Mouse (Mus musculus) heart, postnatal 0 days (tissue): ENCODE results near the gene Samd7. TPM values are rescaled to one million over a fixed set of nuclear protein-coding genes. Genes with fewer than 3 reads are reported as not detected.
A peak's percentile ranks its signal among the peaks of the same experiment; 100 is the strongest.

ENCODE experiments used
- ATAC-seq: fragments of 200-750 bp; cut with Nextera tagmentation; 2 replicates; pipeline ENCODE4 v1.8.0; 2017; ENCODE audit warnings: low read depth, moderate number of reproducible peaks, moderate library complexity; ENCODE audit not compliant: insufficient read depth
- DNase-seq: peaks from one replicate; pipeline ENCODE4 v3.0.0-alpha.2; 2016; ENCODE audit warnings: low spot score
- H3K27ac ChIP-seq: fragments of 300-500 bp; sonication (generic); 2 replicates; pipeline ENCODE4 v1.5.1; 2014; ENCODE audit warnings: low read depth, mild to moderate bottlenecking
- H3K27me3 ChIP-seq: fragments of 300-500 bp; sonication (generic); 2 replicates; pipeline ENCODE4 v1.6.1; 2014; ENCODE audit warnings: low read length, mixed read lengths; ENCODE audit not compliant: control insufficient read depth, insufficient read depth
- H3K36me3 ChIP-seq: fragments of 300-500 bp; sonication (generic); replicated peaks from 2 replicates; pipeline ENCODE4 v1.6.1; 2014; ENCODE audit warnings: low read length, mixed read lengths; ENCODE audit not compliant: control insufficient read depth, insufficient read depth
- H3K4me1 ChIP-seq: fragments of 300-500 bp; sonication (generic); 2 replicates; pipeline ENCODE4 v1.6.1; 2014; ENCODE audit warnings: antibody characterized with exemption; ENCODE audit not compliant: control insufficient read depth, insufficient read depth
- H3K4me2 ChIP-seq: fragments of 300-500 bp; sonication (generic); 2 replicates; pipeline ENCODE4 v1.6.1; 2014; ENCODE audit warnings: low read depth, mild to moderate bottlenecking, low read length, moderate library complexity
- H3K4me3 ChIP-seq: fragments of 300-500 bp; sonication (generic); 2 replicates; pipeline ENCODE4 v1.5.1; 2014; ENCODE audit warnings: low read depth, low read length
- H3K9ac ChIP-seq: fragments of 300-500 bp; sonication (generic); replicated peaks from 2 replicates; pipeline ENCODE4 v1.6.1; 2014; ENCODE audit warnings: low read depth, low read length, mixed read lengths
- H3K9me3 ChIP-seq: fragments of 300-500 bp; sonication (generic); replicated peaks from 2 replicates; pipeline ENCODE4 v1.6.1; 2016; ENCODE audit warnings: low read length; ENCODE audit not compliant: control insufficient read depth
- CTCF ChIP-seq: IDR thresholded peaks from 2 replicates; pipeline ENCODE4 v1.5.1; 2016; ENCODE audit warnings: antibody characterized with exemption, control low read depth, low read depth
- EP300 ChIP-seq: IDR thresholded peaks from 2 replicates; pipeline ENCODE4 v1.6.1; 2016; ENCODE audit warnings: antibody characterized with exemption, low read depth
- WGBS: fragments of 180-500 bp; shearing (Covaris S2); extraction: QIAGEN DNeasy Blood & Tissue Kit; methylation state at CpG from one replicate; pipeline ENCODE4 v1.1.7; 2014; 5-methylcytosine and 5-hydroxymethylcytosine counted together
- polyA plus RNA-seq: library from polyadenylated mRNA; unstranded; fragments of >200 nt; fragmentation: Nextera tagmentation; extraction: Ambion mirVana; gene quantifications from 2 replicates; pipeline ENCODE4 v1.2.1, GENCODE M21; 2015
- total RNA-seq: library from RNA; depleted of rRNA; stranded (reverse); fragments of >200 nt; gene quantifications from 2 replicates; pipeline ENCODE4 v1.2.3, GENCODE M21; 2014; ENCODE audit warnings: low replicate concordance

Samd7 gene
- total and polyA plus RNA-seq, 2 experiments from 2014 or later, result not detected

- WGBS, result 48% methylated on average over 4 of the region's 4 CpGs
- Histone ChIP-seq H3K4me1 (no peaks in the 10 kb centered on the region), H3K36me3 (no peaks in the 10 kb centered on the region), H3K9ac (no peak overlapping the region), H3K27me3 (no peaks in the 10 kb centered on the region), H3K4me2 (no peak overlapping the region), H3K9me3 (no peaks in the 10 kb centered on the region), H3K27ac (no peak overlapping the region), H3K4me3 (no peak overlapping the region)
- TF ChIP-seq EP300 (no peak), CTCF (no peak)
- DNase-seq, result no peak
- no peak for ATAC-seq
Measured at GRCm38 (mm10) chr3:30706614-30707276, 39.3 kb upstream of the Samd7 start.

GRCm38 (mm10) chr3:30710191-30710590, 35.9 kb upstream of the Samd7 start:
- Histone ChIP-seq H3K36me3 (no peaks in the 10 kb centered on the region), H3K27ac (no peak overlapping the region), H3K4me3 (no peak overlapping the region), H3K4me2 (no peak overlapping the region), H3K9ac (no peak overlapping the region), H3K27me3 (no peaks in the 10 kb centered on the region), H3K9me3 (no peaks in the 10 kb centered on the region), H3K4me1 (no peaks in the 10 kb centered on the region)
- no peak for TF ChIP-seq EP300
- no peak for TF ChIP-seq CTCF
- DNase-seq (no peak), ATAC-seq (no peak)
- 70% methylated on average over 6 of the region's 6 CpGs for WGBS

- Histone ChIP-seq H3K4me3 (no peak overlapping the region), H3K27me3 (no peaks in the 10 kb centered on the region), H3K9ac (no peak overlapping the region), H3K4me2 (no peak overlapping the region), H3K36me3 (no peaks in the 10 kb centered on the region), H3K9me3 (no peaks in the 10 kb centered on the region), H3K27ac (no peak overlapping the region), H3K4me1 (no peaks in the 10 kb centered on the region)
- WGBS, result 75% methylated on average over 1 of the region's 1 CpGs
- ATAC-seq (no peak), DNase-seq (no peak)
- TF ChIP-seq CTCF (peak; percentile 16; the same call in 1 of the 2 replicates), EP300 (no peak)
Measured at GRCm38 (mm10) chr3:30713334-30713733, 32.8 kb upstream of the Samd7 start.

- Histone ChIP-seq H3K36me3 (no peaks in the 10 kb centered on the region), H3K27ac (no peak overlapping the region), H3K9ac (no peak overlapping the region), H3K9me3 (no peaks in the 10 kb centered on the region), H3K4me3 (no peak overlapping the region), H3K27me3 (no peaks in the 10 kb centered on the region), H3K4me1 (0 out of 2 replicates have a peak, but pooled peaks cover 5% of the 10 kb centered on the region), H3K4me2 (no peak overlapping the region)
- no peak for DNase-seq
- WGBS, result 70% methylated on average over 3 of the region's 3 CpGs
- TF ChIP-seq EP300, result no peak
- TF ChIP-seq CTCF, result no peak
- ATAC-seq, result no peak
Measured at GRCm38 (mm10) chr3:30718649-30719048, 27.4 kb upstream of the Samd7 start.

- ATAC-seq (no peak), DNase-seq (no peak)
- Histone ChIP-seq H3K4me1 (0 out of 2 replicates have a peak, but pooled peaks cover 5% of the 10 kb centered on the region), H3K9me3 (no peaks in the 10 kb centered on the region), H3K27ac (no peak overlapping the region), H3K4me3 (no peak overlapping the region), H3K36me3 (no peaks in the 10 kb centered on the region), H3K9ac (no peak overlapping the region), H3K27me3 (no peaks in the 10 kb centered on the region), H3K4me2 (no peak overlapping the region)
- no peak for TF ChIP-seq CTCF
- no peak for TF ChIP-seq EP300
- 73% methylated on average over 4 of the region's 4 CpGs for WGBS
Measured at GRCm38 (mm10) chr3:30722036-30722435, 24.1 kb upstream of the Samd7 start.

GRCm38 (mm10) chr3:30722461-30722860, 23.6 kb upstream of the Samd7 start:
- H3K27ac ChIP-seq, result no peak overlapping the region
- H3K4me3 ChIP-seq, result no peak overlapping the region
- H3K9ac ChIP-seq, result no peak overlapping the region
- 0 out of 2 replicates have a peak, but pooled peaks cover 5% of the 10 kb centered on the region for H3K4me1 ChIP-seq
- DNase-seq (no peak), ATAC-seq (no peak)
- TF ChIP-seq CTCF (no peak), EP300 (no peak)
- H3K36me3 ChIP-seq, result no peaks in the 10 kb centered on the region
- no peak overlapping the region for H3K4me2 ChIP-seq
- H3K27me3 ChIP-seq, result no peaks in the 10 kb centered on the region
- no peaks in the 10 kb centered on the region for H3K9me3 ChIP-seq
- 87% methylated on average over 2 of the region's 2 CpGs for whole genome bisulfite sequencing
